Mouse (Mus musculus) granulocyte monocyte progenitor cell, adult 5-6 weeks (primary cell): ENCODE data around the gene Klhl25. TPM values are rescaled to one million over a fixed set of nuclear protein-coding genes. Genes with fewer than 3 reads are reported as not detected.
"Not testable (repeated sequence)": the region's sequence is repeated elsewhere in the genome, so short reads cannot be mapped to it uniquely, and the experiment has no call there.

Experiments
- ATAC-seq: replicated peaks from 2 replicates; pipeline ENCODE4 v1.8.0; 2016; ENCODE audit warnings: mild to moderate bottlenecking, moderate TSS enrichment, inconsistent platforms; ENCODE audit not compliant: poor library complexity, severe bottlenecking
- total RNA-seq, 2 experiments: library from RNA; stranded (forward) in 1 of 2; stranded (reverse) in 1 of 2; fragments of 200-712, 200-1000 nt in 1 of 2; fragments of >200 nt in 1 of 2; fragmentation: Nextera tagmentation in 1 of 2; gene quantifications; 2 replicates each; pipeline ENCODE4 v1.2.3; 2014 to 2017

Gene Klhl25
- total RNA-seq, 2 experiments from 2014 or later: 5.8 to 10.4 TPM

DNA sequence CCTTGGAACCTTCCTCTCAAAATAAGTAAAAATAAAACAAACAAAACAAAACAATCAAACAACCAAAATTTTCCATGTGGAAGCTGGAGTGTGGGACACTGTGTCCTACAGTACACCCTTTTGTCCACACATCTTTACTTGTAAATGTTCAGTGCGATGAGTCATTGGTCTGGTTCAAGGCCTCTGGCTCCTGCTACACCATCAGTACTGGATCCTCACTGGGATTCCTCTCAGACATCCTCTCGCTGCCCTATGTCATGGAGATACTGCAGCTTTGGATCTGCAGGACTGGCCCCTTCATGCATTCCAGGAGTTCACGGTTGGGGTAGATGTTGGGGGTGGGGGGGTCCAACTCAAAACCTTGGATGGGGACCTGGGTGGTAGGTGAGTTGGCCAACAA, 5.8 kb upstream of the Klhl25 start:
- ATAC-seq: no peak

DNA sequence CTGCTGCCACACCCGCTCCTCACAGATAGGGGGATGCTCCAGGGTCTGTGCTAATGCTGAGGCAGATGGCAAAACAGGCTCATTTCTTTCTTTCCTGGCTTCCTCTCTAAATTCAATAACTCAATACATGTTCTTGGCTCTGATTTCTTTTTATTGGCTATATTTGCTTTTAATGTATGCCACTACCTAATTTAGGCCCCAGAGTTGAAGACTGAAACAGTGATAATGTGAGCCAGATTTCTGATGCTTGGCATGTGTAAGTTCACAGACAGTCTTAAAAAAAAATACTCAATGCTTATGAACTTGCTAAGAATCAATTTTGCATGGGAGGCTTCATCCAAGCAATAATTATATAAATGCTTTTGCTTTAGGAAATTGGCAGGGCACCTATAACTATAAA, 2.2 kb upstream of the Klhl25 start:
- no peak for ATAC-seq

DNA sequence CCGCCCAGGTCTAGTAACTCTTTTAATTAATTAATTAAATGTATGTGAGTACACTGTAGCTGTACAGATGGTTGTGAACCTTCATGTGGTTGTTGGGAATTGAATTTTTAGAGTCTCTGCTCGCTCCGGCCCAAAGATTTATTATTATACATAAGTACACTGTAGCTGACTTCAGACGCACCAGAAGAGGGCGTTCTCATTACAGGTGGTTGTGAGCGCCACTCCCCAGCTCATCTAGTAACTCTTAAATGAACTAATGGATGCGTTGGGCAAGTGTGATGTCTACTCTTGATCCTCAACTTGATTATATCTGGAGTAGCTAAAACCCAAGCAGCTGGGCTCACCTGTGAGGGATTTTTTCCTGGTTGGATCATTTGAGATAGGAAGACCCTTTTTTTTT, 1.2 kb upstream of the Klhl25 start:
- no peak for ATAC-seq

DNA sequence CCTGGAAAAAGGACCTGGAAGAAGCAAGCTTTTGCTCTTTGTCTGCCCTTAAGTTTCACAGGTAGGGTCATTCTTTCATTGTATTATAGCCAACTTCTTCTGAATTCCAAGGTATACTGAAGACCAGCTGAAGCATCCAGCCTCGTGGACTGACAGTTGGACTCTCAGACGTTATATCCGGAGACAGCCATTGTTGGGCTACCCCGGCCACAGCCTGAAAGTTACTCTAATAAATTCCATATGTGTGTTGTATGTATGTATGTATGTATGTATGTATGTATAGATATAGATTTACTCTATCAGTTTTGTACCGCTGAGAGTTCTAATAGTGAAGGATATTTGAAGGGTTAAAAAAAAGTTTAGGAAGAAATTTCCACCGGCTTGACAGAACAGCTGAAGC, 621 bp upstream of the Klhl25 start:
- no peak for ATAC-seq

DNA sequence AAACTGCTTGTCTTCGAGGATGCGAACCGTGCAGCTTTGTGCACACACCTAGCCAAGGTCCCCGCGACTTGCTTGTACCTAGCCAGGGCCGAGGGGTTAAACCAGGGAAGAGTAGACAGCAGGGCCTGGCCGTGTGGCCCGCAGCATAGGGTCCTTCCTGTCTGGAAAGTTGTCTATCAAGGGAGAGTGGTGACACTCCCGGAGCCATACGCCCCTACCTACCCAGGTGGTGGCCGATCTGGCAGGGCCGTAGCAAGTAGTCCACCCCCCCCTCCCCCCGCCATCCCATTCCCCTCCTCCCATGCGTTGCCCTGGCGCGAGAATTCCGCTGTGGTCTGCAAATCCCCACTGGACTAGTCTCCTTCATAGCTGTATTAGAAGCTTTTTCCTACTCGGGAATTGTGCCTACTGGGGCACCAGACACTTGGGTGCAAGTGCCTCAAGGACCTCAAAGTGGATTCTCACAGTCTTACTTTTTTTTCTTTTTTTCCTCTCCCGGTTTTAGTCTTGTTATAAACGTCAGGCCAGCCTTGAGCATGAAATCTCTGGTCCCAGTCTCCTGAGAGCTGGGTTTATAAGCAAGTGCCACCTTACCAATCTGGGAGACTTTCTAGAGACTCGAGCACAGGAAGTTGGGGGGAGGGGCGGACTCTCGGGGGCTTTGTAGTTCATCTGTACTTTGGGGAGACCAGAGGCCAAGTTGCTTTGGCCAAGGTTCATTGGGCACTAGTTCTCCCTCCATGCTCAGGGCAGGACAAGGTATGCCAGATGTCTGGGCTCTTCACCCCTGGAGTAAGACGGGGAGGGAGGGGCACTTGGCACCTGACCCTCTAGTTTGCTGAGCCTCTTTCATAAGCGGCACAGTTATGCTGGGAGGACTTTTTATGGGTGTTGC, 913 bp downstream of the Klhl25 start:
- ATAC-seq: 0 out of 2 replicates have a peak, but pooled peaks have one; percentile 8

DNA sequence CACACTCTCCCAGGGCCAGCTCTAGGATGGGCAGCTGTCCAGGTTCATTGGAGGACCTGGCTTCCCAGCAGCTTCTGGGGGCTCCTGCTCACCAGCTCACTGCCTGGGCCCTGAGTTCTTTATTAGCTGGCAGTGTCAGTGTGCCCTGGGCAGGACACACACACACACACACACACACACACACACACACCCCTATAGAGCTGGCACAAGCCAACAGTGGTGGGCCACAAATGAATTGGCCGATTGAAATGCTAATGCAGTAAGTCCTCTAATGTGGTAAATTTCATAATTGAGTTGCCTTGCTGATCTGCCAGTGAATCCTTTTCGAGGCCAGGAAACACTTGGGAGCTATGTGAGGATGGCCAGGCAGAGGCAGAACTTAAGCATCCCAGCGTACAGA, 2.3 kb downstream of the Klhl25 start:
- ATAC-seq: not testable (repeated sequence)

DNA sequence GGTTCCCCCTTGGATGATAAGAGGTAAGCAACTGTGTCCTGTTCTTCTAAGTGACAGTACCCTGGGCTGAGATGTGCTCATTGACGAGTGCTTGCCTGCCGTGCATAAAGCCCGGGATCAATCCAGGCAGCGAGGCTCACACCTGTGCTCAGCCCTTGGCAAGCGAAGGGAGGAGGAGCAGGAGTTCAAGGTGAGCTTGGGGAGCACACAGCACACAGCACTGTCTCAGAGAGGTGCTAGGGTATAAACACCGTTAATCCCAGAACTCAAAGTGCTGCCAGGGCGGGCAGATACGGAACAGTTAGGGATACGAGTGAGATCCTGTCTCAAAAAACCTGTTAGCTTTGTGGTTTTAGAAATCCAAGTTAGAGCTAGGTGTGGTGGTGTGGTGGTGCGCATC, 3.2 kb downstream of the Klhl25 start:
- ATAC-seq: no peak

DNA sequence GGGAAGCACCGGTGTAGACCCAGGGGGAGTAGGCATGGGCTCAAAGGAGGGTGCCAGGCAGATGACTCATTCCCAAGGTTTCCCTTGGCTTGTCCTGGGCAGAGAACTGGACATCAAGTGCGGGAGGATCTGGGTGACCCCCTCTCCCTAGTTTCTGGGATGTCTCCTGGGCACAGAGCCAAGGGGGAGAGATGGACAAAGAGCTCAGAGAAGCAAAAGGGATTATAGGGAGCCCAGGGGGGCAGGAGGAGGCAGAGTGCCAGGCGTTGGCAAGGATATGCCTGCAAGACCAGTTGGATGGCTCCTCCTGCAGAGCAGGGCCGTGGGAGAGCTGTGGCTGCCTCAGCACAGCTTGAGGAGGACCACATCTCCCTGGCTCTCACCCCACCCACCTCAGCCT, 4.3 kb downstream of the Klhl25 start:
- no peak for ATAC-seq

DNA sequence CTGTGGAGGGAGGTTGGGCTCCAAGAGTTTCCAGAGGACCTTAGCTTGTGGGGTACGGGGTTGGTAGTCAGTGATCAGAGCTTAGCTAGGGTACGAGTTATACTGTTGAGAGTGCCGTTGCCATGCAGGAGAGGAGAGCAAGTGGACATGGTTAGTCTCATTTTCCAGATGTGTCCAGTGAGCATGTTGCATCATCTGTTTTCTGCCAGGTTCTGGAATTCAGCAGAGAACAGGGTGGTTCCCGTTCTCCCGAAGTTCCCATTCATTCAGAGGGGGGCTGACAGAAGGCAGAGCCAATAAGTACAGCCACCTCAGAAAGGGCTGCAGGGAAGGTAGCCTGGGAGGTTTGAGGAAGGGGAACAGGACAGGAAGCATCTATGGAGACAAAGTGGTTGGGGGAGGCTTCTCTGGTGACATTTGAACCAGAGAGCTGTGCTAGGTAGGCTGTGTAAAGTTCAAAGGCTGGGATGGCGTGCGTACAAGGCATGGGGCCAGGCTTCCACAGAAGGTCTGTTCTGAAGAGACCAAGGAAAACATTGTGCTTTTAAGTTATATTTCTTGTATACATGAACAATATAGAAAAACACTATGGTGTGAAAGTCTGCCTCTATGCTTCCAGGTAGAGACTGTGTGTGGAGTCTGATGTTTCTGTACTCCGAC, 5.2 kb downstream of the Klhl25 start:
- ATAC-seq: no peak

DNA sequence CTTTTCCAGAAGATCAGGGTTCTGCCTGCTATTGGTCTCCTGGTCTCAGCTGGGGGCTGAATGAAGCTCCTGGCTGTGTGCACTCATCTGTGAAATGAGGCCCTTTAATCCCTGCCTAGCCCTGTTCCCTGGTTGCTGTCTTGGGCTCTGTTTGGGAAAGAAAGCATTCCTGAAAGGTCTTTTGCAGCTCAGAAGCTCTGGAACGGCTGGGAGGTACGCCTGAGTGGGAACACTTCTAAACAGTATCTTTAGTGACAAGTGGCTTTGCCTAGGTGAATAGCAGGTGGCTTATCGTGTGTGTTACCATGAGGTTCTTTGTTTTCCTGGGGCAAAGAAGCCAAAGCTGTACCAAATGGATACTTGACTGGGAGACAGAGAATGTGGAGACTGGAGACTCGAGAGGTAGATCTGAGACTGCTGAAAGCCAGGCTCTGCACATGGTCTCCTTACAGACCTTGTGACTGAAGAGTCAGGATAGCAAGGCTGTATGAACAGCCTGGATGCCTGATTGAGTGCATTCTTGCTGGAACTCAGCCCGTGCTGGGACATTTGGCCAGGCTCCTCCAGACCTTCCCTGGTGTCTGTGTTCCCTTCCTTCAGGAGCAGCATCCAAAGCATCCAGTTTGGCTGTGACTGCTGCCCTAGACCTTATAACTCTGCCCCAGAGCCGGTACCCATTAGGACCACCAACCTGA, 6.3 kb downstream of the Klhl25 start:
- no peak for ATAC-seq

DNA sequence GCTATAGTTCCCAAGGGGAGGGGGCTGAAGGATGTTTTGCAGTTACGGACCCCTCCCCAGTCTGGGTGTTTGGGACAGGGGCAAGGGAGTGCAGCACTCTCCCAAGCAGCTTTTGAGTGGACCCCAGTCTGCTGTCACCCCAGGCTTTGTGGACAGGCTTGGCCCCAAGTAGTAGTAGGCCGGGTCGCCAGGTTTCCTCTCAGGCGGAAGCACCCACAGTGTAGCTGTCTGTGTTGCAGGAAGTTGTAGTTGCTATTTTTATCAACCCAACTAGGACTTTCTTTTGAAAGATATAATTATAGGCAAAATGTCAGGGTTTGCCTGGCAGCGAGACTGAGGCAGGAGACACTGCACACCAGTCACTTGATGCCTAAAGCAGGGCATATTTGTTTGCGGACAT, 6.9 kb downstream of the Klhl25 start:
- ATAC-seq: peak; percentile 52

DNA sequence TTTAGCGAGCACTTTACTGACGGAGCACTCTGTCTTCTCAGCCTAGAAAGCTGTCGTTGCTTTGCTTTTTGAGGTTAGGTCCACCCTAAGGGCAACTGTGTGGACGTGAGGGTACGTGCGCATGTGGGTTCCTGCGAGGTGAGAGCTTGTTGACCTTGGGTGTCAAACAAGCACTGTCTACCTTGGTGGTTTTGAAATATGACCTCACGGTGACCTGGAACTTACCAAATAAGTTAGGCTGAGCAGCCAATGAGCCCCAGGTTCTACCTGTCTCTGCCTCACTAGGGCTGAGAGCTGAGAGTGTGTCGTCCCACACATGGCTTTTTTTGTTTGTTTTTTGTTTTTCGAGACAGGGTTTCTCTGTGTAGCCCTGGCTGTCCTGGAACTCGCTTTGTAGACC, 8.1 kb downstream of the Klhl25 start:
- no peak for ATAC-seq

DNA sequence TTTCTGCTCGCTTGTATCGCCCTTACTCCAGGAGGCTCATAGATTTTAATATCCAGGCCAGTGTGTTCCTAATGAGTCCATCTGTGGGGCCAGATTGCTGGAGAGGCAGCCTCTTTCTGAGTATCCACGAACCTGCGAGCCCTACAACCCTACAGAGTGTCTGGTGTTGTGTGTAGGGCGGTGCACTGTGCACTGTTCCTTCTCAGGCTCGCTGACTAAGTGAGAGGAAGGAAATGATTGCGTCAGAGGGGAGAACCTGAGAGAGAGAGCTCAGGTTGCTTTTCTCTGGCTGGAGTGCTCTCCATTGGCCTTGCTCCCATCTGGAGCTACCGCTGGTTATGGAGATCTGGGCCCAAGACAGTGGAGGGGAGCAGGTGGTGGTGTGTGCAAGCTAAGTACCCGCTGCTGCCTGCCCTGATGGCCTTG, 11.7 kb downstream of the Klhl25 start:
- peak; percentile 76 for ATAC-seq

DNA sequence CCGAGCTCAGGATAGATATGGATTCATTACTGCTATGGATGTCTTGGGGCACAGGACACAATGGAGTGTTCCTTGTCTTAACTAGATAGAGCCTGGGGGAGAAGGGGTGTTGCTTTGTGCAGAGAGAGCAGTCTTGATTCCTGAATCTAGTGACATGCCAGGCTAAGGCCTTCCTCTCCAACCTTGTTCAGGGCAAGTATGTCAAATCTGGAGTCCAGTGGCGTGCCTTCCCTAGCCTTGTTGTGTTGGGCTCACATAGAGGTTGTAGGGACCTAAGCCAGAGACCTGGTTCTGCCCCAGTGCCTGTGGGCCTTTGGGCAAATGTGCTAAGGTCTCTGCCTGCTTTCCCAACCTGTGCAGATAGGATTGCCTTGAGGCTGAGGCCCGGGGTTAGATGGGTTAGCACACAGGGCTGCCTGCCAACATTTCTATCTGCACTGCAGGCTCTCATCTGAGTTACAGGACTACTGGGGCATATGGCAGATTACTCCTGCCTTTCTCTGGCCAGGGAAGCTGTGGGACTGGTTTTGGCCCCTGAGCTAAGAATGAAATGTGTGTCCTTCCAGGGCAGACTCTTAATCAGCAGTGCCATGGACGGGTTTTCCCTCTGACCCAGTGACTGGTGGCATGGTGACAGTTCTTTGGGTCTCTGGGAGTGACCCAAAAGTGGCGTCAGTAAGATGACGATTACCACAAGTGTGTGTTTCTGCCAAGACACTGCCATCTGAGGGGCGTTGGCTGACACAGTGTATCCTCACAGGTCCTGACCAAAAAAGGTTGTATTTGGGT, 13.7 kb downstream of the Klhl25 start:
- not testable (repeated sequence) for ATAC-seq

DNA sequence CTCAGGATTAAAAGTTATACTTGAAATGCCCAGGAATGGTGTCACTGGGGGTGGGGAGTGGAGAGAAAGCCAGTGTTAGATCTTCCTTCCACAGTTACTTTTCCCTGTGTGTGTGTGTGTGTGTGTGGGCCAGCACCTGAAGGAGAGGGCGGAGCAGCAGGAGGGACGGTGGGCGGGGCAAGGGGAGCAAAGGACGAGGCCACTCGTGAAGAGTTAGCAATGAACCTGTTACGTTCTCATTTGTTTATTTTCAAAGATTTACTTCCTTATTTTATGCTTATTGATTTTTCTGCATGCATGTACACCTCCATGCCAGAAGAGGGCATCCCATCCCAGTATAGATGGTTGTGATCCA, 14.3 kb downstream of the Klhl25 start:
- ATAC-seq: not testable (repeated sequence)

DNA sequence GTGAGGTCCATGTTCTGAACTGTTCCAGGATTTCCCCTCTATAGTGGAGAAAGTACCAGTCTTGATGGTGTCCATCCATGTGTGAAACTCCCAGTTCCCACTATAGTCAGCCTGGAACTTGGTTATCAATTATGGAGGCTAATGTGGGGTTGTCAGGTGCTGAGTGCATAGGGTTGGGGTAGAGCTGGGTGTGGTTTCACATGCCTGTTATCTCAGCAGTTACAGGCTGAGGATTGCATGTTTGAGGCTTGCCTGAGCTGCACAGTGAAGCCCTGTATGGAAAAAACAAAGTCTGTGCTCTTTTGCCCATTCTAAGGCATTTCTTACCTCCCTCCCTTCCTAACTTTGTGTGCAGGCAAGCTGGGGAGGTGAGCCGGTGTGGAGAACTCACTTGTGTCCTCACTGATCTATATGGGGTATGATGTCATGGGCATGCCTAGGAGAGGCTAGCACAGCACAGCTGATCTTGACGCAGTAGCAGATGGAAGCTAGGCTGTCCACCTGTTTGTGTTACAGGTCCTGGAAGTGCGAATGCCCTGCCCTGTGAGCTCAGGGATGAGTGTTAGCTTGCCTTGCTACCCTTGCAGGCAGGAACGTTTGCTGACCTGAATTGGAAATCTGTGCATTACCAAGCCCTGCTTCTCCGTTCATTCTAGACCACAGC, 15.3 kb downstream of the Klhl25 start:
- ATAC-seq: not testable (repeated sequence)

DNA sequence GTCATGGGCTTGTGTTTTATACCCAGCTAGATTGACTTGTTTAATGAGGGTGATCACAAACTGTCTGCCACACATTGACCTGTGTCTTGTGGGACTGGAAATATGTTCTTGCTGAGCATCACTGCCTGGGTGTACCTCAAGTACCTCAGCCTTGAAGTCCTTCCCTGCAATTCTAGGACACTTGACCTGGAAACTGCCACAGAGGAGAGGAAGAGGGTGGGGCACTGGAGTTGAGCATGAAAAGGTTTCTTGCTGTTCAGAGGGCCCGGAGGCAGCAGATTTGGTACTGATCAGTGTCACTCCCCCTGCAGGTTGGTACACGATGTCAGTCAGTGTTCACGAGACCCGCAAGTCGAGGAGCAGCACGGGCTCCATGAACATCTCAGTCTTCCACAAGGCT, 16.9 kb downstream of the Klhl25 start:
- no peak for ATAC-seq

DNA sequence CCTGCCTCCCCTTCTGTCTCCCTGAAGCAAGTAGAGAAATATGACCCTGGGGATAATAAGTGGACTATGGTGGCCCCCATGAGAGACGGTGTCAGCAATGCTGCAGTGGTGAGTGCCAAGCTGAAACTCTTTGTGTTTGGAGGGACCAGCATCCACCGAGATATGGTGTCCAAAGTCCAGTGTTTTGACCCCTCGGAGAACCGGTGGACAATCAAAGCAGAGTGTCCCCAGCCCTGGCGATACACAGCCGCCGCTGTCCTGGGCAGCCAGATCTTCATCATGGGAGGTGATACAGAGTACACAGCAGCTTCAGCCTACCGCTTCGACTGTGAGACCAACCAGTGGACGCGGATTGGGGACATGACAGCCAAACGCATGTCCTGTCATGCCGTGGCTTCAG, 18.4 kb downstream of the Klhl25 start:
- ATAC-seq: no peak

DNA sequence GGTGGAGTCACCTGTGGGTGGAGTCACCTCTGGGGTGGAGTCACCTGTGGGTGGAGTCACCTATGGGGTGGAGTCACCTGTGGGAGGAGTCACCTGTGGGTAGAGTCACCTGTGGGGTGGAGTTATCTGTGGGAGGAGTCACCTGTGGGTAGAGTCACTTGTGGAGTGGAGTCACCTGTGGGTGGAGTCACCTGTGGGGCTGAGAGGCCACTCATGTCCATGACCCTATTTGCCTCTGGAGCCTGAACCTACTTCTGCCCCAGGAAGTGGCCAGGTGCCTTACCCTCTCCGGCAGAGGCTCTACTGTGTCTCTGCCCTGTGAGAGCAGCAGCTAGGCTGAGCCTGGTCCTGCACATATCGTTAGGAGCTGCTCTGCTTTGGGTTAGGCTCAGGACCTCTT, 20.6 kb downstream of the Klhl25 start:
- no peak for ATAC-seq

DNA sequence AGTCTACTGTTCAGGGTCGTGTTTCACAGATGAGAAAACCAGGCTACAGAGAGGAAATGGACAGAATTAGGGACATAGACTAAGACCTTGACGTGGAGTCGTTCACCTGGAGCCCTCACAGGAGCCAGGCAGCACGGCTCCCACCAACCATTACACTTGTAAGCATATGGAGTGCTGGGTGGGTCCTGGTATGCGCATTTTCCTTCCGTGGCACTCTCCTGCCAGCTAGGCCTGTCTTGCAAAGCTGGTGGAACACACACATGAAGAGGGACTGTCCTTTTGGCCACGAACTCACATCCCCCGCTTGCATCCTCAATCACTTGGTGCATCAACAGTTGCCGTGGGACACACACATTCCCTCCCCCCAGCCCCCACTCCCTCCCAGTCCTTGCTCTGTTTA, 22.4 kb downstream of the Klhl25 start:
- no peak for ATAC-seq
